Mouse (Mus musculus) T-cell, adult 66 days (primary cell): Measurements from ENCODE around the gene Erbb4. TPM values are rescaled to one million over a fixed set of nuclear protein-coding genes. Genes with fewer than 3 reads are reported as not detected.

Source experiments
- total RNA-seq, 2 experiments: library from RNA; stranded (reverse); gene quantifications; 3 replicates in 1 of 2; 4 replicates in 1 of 2; pipeline ENCODE4 v1.2.4; 2023

Gene Erbb4
- total RNA-seq, result not detected

GRCm38 (mm10) chr1:69107485-69108158 is at the start of gene Erbb4:
TSS of gene Erbb4 (minus strand) at chr1:69108059.

